Comparison of ENCODE assay signal across 1 mouse cellular context in the genomic region with DNA sequence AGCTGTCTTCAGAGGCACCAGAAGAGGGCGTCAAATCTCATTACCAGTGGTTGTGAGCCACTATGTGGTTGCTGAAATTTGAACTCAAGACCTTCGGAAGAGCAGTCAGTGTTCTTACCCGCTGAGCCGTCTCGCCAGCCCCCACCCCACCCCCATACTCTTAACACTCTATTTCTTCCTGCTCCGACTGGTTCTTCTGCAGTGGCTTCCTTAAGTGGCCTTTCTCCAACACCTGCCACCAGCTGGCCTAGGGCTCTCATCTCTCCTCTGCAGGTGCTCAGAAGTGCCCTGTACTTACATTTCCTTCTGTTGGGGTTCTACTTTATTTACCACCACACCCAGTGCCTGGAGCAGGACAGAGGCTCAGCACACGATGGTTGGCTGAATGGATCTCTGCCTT.
A peak's percentile ranks its signal among the peaks of the same experiment; 100 is the strongest.
TF ChIP-seq lines count a peak whose summit lies in the region.

No protein-coding gene starts in this region.

TF ChIP-seq in MEL, 35 proteins besides CTCF, POLR2A, EP300 and RAD21 (continued from another document):
- TF ChIP-seq MYC (IDR thresholded peaks at IDR 0.05; ENCODE audit: low read depth, low read length) (no peak), ZC3H11A (IDR thresholded peaks at IDR 0.05; ENCODE audit: low read depth, low read length) (0 out of 2 replicates have a peak, but pooled peaks have one; percentile 1), JUND (IDR thresholded peaks at IDR 0.05; ENCODE audit: low read depth, low read length) (no peak), TCF12 (IDR thresholded peaks at IDR 0.05; ENCODE audit: low read depth, low read length) (no peak)
